Mouse (Mus musculus) thymus, adult 2 months (tissue): ENCODE measurements around the gene Npepps.

Experiments used
- CTCF ChIP-seq: fragments of 200-500 bp; IDR thresholded peaks from 2 replicates; pipeline ENCODE4 v1.5.1; 2012; ENCODE audit warnings: mild to moderate bottlenecking, control low read depth, low read length, moderate library complexity, borderline replicate concordance; ENCODE audit not compliant: control insufficient read depth, poor library complexity, insufficient read depth; ENCODE audit errors: extremely low read depth
- POLR2A ChIP-seq: fragments of 200-500 bp; IDR thresholded peaks from 2 replicates; pipeline ENCODE4 v1.6.1; 2012; ENCODE audit warnings: mild to moderate bottlenecking, low read length, control low read depth, moderate library complexity; ENCODE audit not compliant: control insufficient read depth, poor library complexity, insufficient read depth; ENCODE audit errors: extremely low read depth

GRCm38 (mm10) chr11:97315504-97316503 lies 35.4 kb upstream of the Npepps start, which contains the start of gene Mrpl45:
- TF ChIP-seq CTCF (peak; percentile 81), POLR2A (peak; percentile 75)
